Mouse (Mus musculus) erythroblast, adult 5-6 weeks (primary cell): ENCODE data around the gene Tnip1. TPM values are rescaled to one million over a fixed set of nuclear protein-coding genes. Genes with fewer than 3 reads are reported as not detected.

ENCODE experiments used
- ATAC-seq: replicated peaks from 2 replicates; pipeline ENCODE4 v1.8.0; 2016; ENCODE audit warnings: moderate number of reproducible peaks, mild to moderate bottlenecking, moderate TSS enrichment, inconsistent platforms; ENCODE audit not compliant: poor library complexity, low FRiP score, severe bottlenecking
- total RNA-seq, 2 experiments: library from RNA; stranded (forward) in 1 of 2; stranded (reverse) in 1 of 2; fragments of 150-400 nt in 1 of 2; fragments of 200-764, 138-1000 nt in 1 of 2; gene quantifications; 2 replicates each; pipeline versions ENCODE4 v1.2.3 to v1.2.4; 2015 to 2017; ENCODE audit warnings: low replicate concordance in 2 of 2

Tnip1 gene
- total RNA-seq, 2 experiments from 2014 or later: 13.6 to 20.5 TPM

GRCm38 (mm10) chr11:54861471-54862420, 101.0 kb downstream of the Tnip1 start:
- no peak for ATAC-seq

Other genes starting within 250 kb of the Tnip1 start
- gene Cdc42se2, start 175.2 kb downstream of the Tnip1 start, total RNA-seq (2015; ENCODE audit: low replicate concordance): 7.9 and 22.7 TPM in 2 replicates
- gene Cdc42se2, start 175.2 kb downstream of the Tnip1 start, total RNA-seq (2017; ENCODE audit: low replicate concordance): 14.9 and 16.5 TPM in 2 replicates
- 1.9 and 5.0 TPM in 2 replicates for gene Lyrm7, start 102.0 kb downstream of the Tnip1 start, total RNA-seq (2015; ENCODE audit: low replicate concordance)
- 1.3 and 5.7 TPM in 2 replicates for gene Lyrm7, start 102.0 kb downstream of the Tnip1 start, total RNA-seq (2017; ENCODE audit: low replicate concordance)
- gene Hint1, start 96.5 kb downstream of the Tnip1 start, total RNA-seq (2015; ENCODE audit: low replicate concordance): 97.0 and 122 TPM in 2 replicates
- gene Hint1, start 96.5 kb downstream of the Tnip1 start, total RNA-seq (2017; ENCODE audit: low replicate concordance): 67.1 and 108 TPM in 2 replicates
- gene Gpx3, start 60.5 kb downstream of the Tnip1 start, total RNA-seq (2015; ENCODE audit: low replicate concordance): 20.9 and 32.1 TPM in 2 replicates
- 0.84 and 1.8 TPM in 2 replicates for gene Gpx3, start 60.5 kb downstream of the Tnip1 start, total RNA-seq (2017; ENCODE audit: low replicate concordance)
- 9.2 and 10.4 TPM in 2 replicates for gene Anxa6, start 70.5 kb upstream of the Tnip1 start, total RNA-seq (2015; ENCODE audit: low replicate concordance)
- gene Anxa6, start 70.5 kb upstream of the Tnip1 start, total RNA-seq (2017; ENCODE audit: low replicate concordance): 12.7 and 14.0 TPM in 2 replicates
- 3.1 and 6.7 TPM in 2 replicates for gene Ccdc69, start 115.2 kb upstream of the Tnip1 start, total RNA-seq (2015; ENCODE audit: low replicate concordance)
- gene Ccdc69, start 115.2 kb upstream of the Tnip1 start, total RNA-seq (2017; ENCODE audit: low replicate concordance): 6.0 and 6.6 TPM in 2 replicates
- 23.4 and 24.7 TPM in 2 replicates for gene Gm2a, start 135.2 kb upstream of the Tnip1 start, total RNA-seq (2015; ENCODE audit: low replicate concordance)
- gene Gm2a, start 135.2 kb upstream of the Tnip1 start, total RNA-seq (2017; ENCODE audit: low replicate concordance): 13.7 and 17.2 TPM in 2 replicates
- not detected in 2 replicates for gene Slc36a3, start 188.8 kb upstream of the Tnip1 start, total RNA-seq (2015; ENCODE audit: low replicate concordance)
- gene Slc36a3, start 188.8 kb upstream of the Tnip1 start, total RNA-seq (2017; ENCODE audit: low replicate concordance): not detected in 2 replicates
- not detected in 2 replicates for gene Slc36a2, start 222.2 kb upstream of the Tnip1 start, total RNA-seq (2015; ENCODE audit: low replicate concordance)
- gene Slc36a2, start 222.2 kb upstream of the Tnip1 start, total RNA-seq (2017; ENCODE audit: low replicate concordance): 0.34 TPM in 1 of 2 replicates, not detected in the other
- gene Slc36a1, start 241.4 kb upstream of the Tnip1 start, total RNA-seq (2015; ENCODE audit: low replicate concordance): 2.5 and 4.6 TPM in 2 replicates
- gene Slc36a1, start 241.4 kb upstream of the Tnip1 start, total RNA-seq (2017; ENCODE audit: low replicate concordance): 1.7 and 1.8 TPM in 2 replicates